ENCODE assay signal across 22 mouse cellular contexts in genomic region chr17:33554536-33554935, GRCm38 (mm10).
"Had no signal": no experiment of that assay in that cellular context is flagged by ENCODE, and none has a peak within 500 bp of the region (broad histone marks: within the 10 kb centered on the region; RNA-seq: fewer than 3 reads in every experiment).

No protein-coding gene starts in this region.

- H3K9ac ChIP-seq: kidney, embryonic 15.5 days; limb, embryonic 12.5 days; limb, embryonic 15.5 days; liver, embryonic 12.5 days; liver, embryonic 15.5 days; midbrain, embryonic 13.5 days; neural tube, embryonic 12.5 days; neural tube, embryonic 15.5 days had no signal

- H3K27ac ChIP-seq: kidney, embryonic 15.5 days; limb, embryonic 12.5 days; limb, embryonic 15.5 days; liver, embryonic 12.5 days; midbrain, embryonic 10.5 days; midbrain, embryonic 13.5 days; neural tube, embryonic 12.5 days; neural tube, embryonic 15.5 days had no signal

- ATAC-seq: liver, embryonic 12.5 days; midbrain, embryonic 13.5 days had no signal

- H3K4me3 ChIP-seq: kidney, embryonic 15.5 days; limb, embryonic 12.5 days; limb, embryonic 15.5 days; liver, embryonic 12.5 days; liver, embryonic 15.5 days; midbrain, embryonic 10.5 days; midbrain, embryonic 13.5 days; neural tube, embryonic 12.5 days; neural tube, embryonic 15.5 days had no signal

- H3K4me2 ChIP-seq: kidney, embryonic 15.5 days; limb, embryonic 12.5 days; limb, embryonic 15.5 days; liver, embryonic 12.5 days; liver, embryonic 15.5 days; midbrain, embryonic 13.5 days; neural tube, embryonic 12.5 days; neural tube, embryonic 15.5 days had no signal

- H3K27me3 ChIP-seq: kidney, embryonic 15.5 days; limb, embryonic 15.5 days; liver, embryonic 12.5 days; liver, embryonic 15.5 days; megakaryocyte, embryonic 14.5 days; midbrain, embryonic 13.5 days; neural tube, embryonic 12.5 days; neural tube, embryonic 15.5 days had no signal

- H3K9me3 ChIP-seq: kidney, embryonic 15.5 days; limb, embryonic 12.5 days; limb, embryonic 15.5 days; liver, embryonic 12.5 days; liver, embryonic 15.5 days; megakaryocyte, embryonic 14.5 days; midbrain, embryonic 10.5 days; midbrain, embryonic 13.5 days; neural tube, embryonic 12.5 days; neural tube, embryonic 15.5 days had no signal

- H3K4me1 ChIP-seq: kidney, embryonic 15.5 days; limb, embryonic 12.5 days; liver, embryonic 12.5 days; liver, embryonic 15.5 days; midbrain, embryonic 10.5 days; midbrain, embryonic 13.5 days; neural tube, embryonic 12.5 days; neural tube, embryonic 15.5 days had no signal

- DNase-seq: kidney, adult 11 months; kidney, adult 8-10 months; kidney, postnatal 10 days; kidney, postnatal 36 days; left cerebral cortex, postnatal 4 days; lung, adult 2 months; lung, postnatal 14 days; right cerebral cortex, adult 18-20 months; right cerebral cortex, postnatal 14 days; right cerebral cortex, postnatal 4 days; thymus, adult 18-20 months; thymus, postnatal 36 days had no signal
